Mouse (Mus musculus) limb, embryonic 11.5 days (tissue): ENCODE measurements at regions not wholly inside any gene's neighbourhood (a gene's known extent, or its start where the extent isn't known, plus 50 kb on each side); places are given as distances from the start of the nearest gene placed in this dataset.

Experiments used
- ATAC-seq: fragments of 200-750 bp; cut with Nextera tagmentation; 2 replicates; pipeline ENCODE4 v1.8.0; 2017; ENCODE audit warnings: low read depth; ENCODE audit not compliant: insufficient number of reproducible peaks, low FRiP score, low TSS enrichment
- DNase-seq: peaks from one replicate; pipeline ENCODE4 v3.0.0-alpha.2; 2015; ENCODE audit warnings: low spot score
- H3K27ac ChIP-seq: fragments of 300-500 bp; sonication (generic); replicated peaks from 2 replicates; pipeline ENCODE4 v1.5.1; 2014; ENCODE audit warnings: low read depth, mild to moderate bottlenecking, low read length
- H3K27me3 ChIP-seq: fragments of 300-500 bp; sonication (generic); 2 replicates; pipeline ENCODE4 v1.6.1; 2014; ENCODE audit warnings: mild to moderate bottlenecking, low read length, mixed read lengths; ENCODE audit not compliant: control insufficient read depth, insufficient read depth
- H3K36me3 ChIP-seq: fragments of 300-500 bp; sonication (generic); 2 replicates; pipeline ENCODE4 v1.6.1; 2014; ENCODE audit warnings: mild to moderate bottlenecking, low read length, moderate library complexity, mixed read lengths; ENCODE audit not compliant: control insufficient read depth, insufficient read depth
- H3K4me1 ChIP-seq: fragments of 300-500 bp; sonication (generic); 2 replicates; pipeline ENCODE4 v1.6.1; 2014; ENCODE audit warnings: low read length, mixed read lengths; ENCODE audit not compliant: control insufficient read depth, insufficient read depth
- H3K4me2 ChIP-seq: fragments of 300-500 bp; sonication (generic); 2 replicates; pipeline ENCODE4 v1.6.1; 2014; ENCODE audit warnings: low read depth, mild to moderate bottlenecking, moderate library complexity; ENCODE audit not compliant: severe bottlenecking
- H3K4me3 ChIP-seq: fragments of 300-500 bp; sonication (generic); 2 replicates; pipeline ENCODE4 v1.5.1; 2014; ENCODE audit warnings: low read depth, low read length
- H3K9ac ChIP-seq: fragments of 300-500 bp; sonication (generic); 2 replicates; pipeline ENCODE4 v1.6.1; 2014; ENCODE audit warnings: mild to moderate bottlenecking, low read length
- H3K9me3 ChIP-seq: fragments of 300-500 bp; sonication (generic); 2 replicates; pipeline ENCODE4 v1.6.1; 2016; ENCODE audit warnings: low read length; ENCODE audit not compliant: control insufficient read depth
- WGBS: fragments of 180-500 bp; shearing (Covaris S2); extraction: QIAGEN DNeasy Blood & Tissue Kit; methylation state at CpG from one replicate; pipeline ENCODE4 v1.1.7; 2014; 5-methylcytosine and 5-hydroxymethylcytosine counted together

- ATAC-seq (no peak), DNase-seq (no peak)
- Histone ChIP-seq H3K27ac (no peak overlapping the region), H3K4me3 (no peak overlapping the region), H3K9ac (no peak overlapping the region), H3K9me3 (no peaks in the 10 kb centered on the region), H3K27me3 (no peaks in the 10 kb centered on the region), H3K36me3 (no peaks in the 10 kb centered on the region), H3K4me2 (no peak overlapping the region), H3K4me1 (no peaks in the 10 kb centered on the region)
- 65% methylated on average over 7 of the region's 7 CpGs for WGBS
These were observed 62.2 kb downstream of the Gm17728 start for GRCm38 (mm10) chr17:9484098-9484497.

- no peaks in the 10 kb centered on the region for H3K36me3 ChIP-seq
- no peak overlapping the region for H3K9ac ChIP-seq
- no peak for DNase-seq
- H3K4me1 ChIP-seq: no peaks in the 10 kb centered on the region
- no peak overlapping the region for H3K27ac ChIP-seq
- H3K4me3 ChIP-seq: no peak overlapping the region
- H3K9me3 ChIP-seq: no peaks in the 10 kb centered on the region
- ATAC-seq: no peak
- no peak overlapping the region for H3K4me2 ChIP-seq
- WGBS: 77% methylated on average over 12 of the region's 12 CpGs
- no peaks in the 10 kb centered on the region for H3K27me3 ChIP-seq
These were observed 62.7 kb downstream of the Gm17728 start for GRCm38 (mm10) chr17:9484566-9484965.

GRCm38 (mm10) chr17:9529340-9529739 is 107.5 kb downstream of the Gm17728 start:
- DNase-seq: no peak
- WGBS: 84% methylated on average over 3 of the region's 3 CpGs
- no peaks in the 10 kb centered on the region for H3K36me3 ChIP-seq
- no peaks in the 10 kb centered on the region for H3K9me3 ChIP-seq
- no peak overlapping the region for H3K9ac ChIP-seq
- ATAC-seq: no peak
- no peaks in the 10 kb centered on the region for H3K27me3 ChIP-seq
- no peak overlapping the region for H3K27ac ChIP-seq
- no peak overlapping the region for H3K4me2 ChIP-seq
- no peaks in the 10 kb centered on the region for H3K4me1 ChIP-seq
- no peak overlapping the region for H3K4me3 ChIP-seq

GRCm38 (mm10) chr17:9536090-9536489 is 114.2 kb downstream of the Gm17728 start:
- H3K9me3 ChIP-seq: no peaks in the 10 kb centered on the region
- no peaks in the 10 kb centered on the region for H3K36me3 ChIP-seq
- H3K27me3 ChIP-seq: no peaks in the 10 kb centered on the region
- 73% methylated on average over 4 of the region's 4 CpGs for WGBS
- no peaks in the 10 kb centered on the region for H3K4me1 ChIP-seq
- no peak overlapping the region for H3K27ac ChIP-seq
- no peak overlapping the region for H3K4me2 ChIP-seq
- ATAC-seq (no peak), DNase-seq (no peak)
- no peak overlapping the region for H3K9ac ChIP-seq
- no peak overlapping the region for H3K4me3 ChIP-seq

- Histone ChIP-seq H3K27ac (no peak overlapping the region), H3K27me3 (no peaks in the 10 kb centered on the region), H3K9ac (no peak overlapping the region), H3K9me3 (no peaks in the 10 kb centered on the region), H3K4me2 (no peak overlapping the region), H3K4me1 (no peaks in the 10 kb centered on the region), H3K4me3 (no peak overlapping the region), H3K36me3 (no peaks in the 10 kb centered on the region)
- no peak for DNase-seq
- ATAC-seq: no peak
These were observed 116.5 kb downstream of the Gm17728 start for GRCm38 (mm10) chr17:9538371-9538770.

- no peak for DNase-seq
- Histone ChIP-seq H3K9ac (no peak overlapping the region), H3K36me3 (no peaks in the 10 kb centered on the region), H3K27ac (no peak overlapping the region), H3K27me3 (no peaks in the 10 kb centered on the region), H3K4me2 (no peak overlapping the region), H3K4me3 (no peak overlapping the region), H3K4me1 (no peaks in the 10 kb centered on the region), H3K9me3 (no peaks in the 10 kb centered on the region)
- ATAC-seq: no peak
- 91% methylated on average over 1 of the region's 1 CpGs for WGBS
These were observed 118.3 kb downstream of the Gm17728 start for GRCm38 (mm10) chr17:9540156-9540555.

GRCm38 (mm10) chr17:9543224-9543797 is 121.5 kb downstream of the Gm17728 start:
- H3K9ac ChIP-seq: no peak overlapping the region
- no peaks in the 10 kb centered on the region for H3K9me3 ChIP-seq
- WGBS: 79% methylated on average over 5 of the region's 5 CpGs
- DNase-seq: no peak
- H3K27ac ChIP-seq: no peak overlapping the region
- H3K4me2 ChIP-seq: no peak overlapping the region
- no peaks in the 10 kb centered on the region for H3K36me3 ChIP-seq
- ATAC-seq: no peak
- no peak overlapping the region for H3K4me3 ChIP-seq
- no peaks in the 10 kb centered on the region for H3K27me3 ChIP-seq
- no peaks in the 10 kb centered on the region for H3K4me1 ChIP-seq

- Histone ChIP-seq H3K9ac (no peak overlapping the region), H3K9me3 (no peaks in the 10 kb centered on the region), H3K27me3 (no peaks in the 10 kb centered on the region), H3K36me3 (no peaks in the 10 kb centered on the region), H3K27ac (no peak overlapping the region), H3K4me2 (no peak overlapping the region), H3K4me3 (no peak overlapping the region), H3K4me1 (no peaks in the 10 kb centered on the region)
- 81% methylated on average over 4 of the region's 4 CpGs for whole genome bisulfite sequencing
- ATAC-seq: no peak
- no peak for DNase-seq
These were observed 112.0 kb downstream of the Pabpc6 start for GRCm38 (mm10) chr17:9557544-9557943.

- ATAC-seq: no peak
- WGBS: 28% methylated on average over 6 of the region's 6 CpGs
- H3K4me3 ChIP-seq: no peak overlapping the region
- no peaks in the 10 kb centered on the region for H3K36me3 ChIP-seq
- no peak overlapping the region for H3K4me2 ChIP-seq
- peaks cover 4% of the 10 kb centered on the region; the same call in 1 of the 2 replicates for H3K4me1 ChIP-seq
- no peak overlapping the region for H3K27ac ChIP-seq
- DNase-seq: peak; percentile 36
- no peaks in the 10 kb centered on the region for H3K9me3 ChIP-seq
- H3K27me3 ChIP-seq: no peaks in the 10 kb centered on the region
- no peak overlapping the region for H3K9ac ChIP-seq
These were observed 102.7 kb downstream of the Pabpc6 start for GRCm38 (mm10) chr17:9566846-9567245.
